Mouse (Mus musculus) midbrain, embryonic 14.5 days (tissue): Measurements from ENCODE around the gene M1ap. TPM values are rescaled to one million over a fixed set of nuclear protein-coding genes. Genes with fewer than 3 reads are reported as not detected.
A peak's percentile ranks its signal among the peaks of the same experiment; 100 is the strongest.

Experiments
- ATAC-seq: fragments of 200-750 bp; cut with Nextera tagmentation; 2 replicates; pipeline ENCODE4 v1.8.0; 2017; ENCODE audit warnings: moderate number of reproducible peaks, moderate library complexity; ENCODE audit not compliant: low FRiP score, low TSS enrichment
- DNase-seq: peaks from one replicate; pipeline ENCODE4 v3.0.0-alpha.2; 2015
- H3K27ac ChIP-seq: fragments of 300-500 bp; sonication (generic); replicated peaks from 2 replicates; pipeline ENCODE4 v1.5.1; 2014; ENCODE audit warnings: mild to moderate bottlenecking, low read depth, low read length, moderate library complexity
- H3K27me3 ChIP-seq: fragments of 300-500 bp; sonication (generic); 2 replicates; pipeline ENCODE4 v1.6.1; 2014; ENCODE audit warnings: low read length, control low read depth, mixed read lengths; ENCODE audit not compliant: control insufficient read depth, insufficient read depth
- H3K36me3 ChIP-seq: fragments of 300-500 bp; sonication (generic); 2 replicates; pipeline ENCODE4 v1.6.1; 2014; ENCODE audit warnings: low read length, control low read depth; ENCODE audit not compliant: control insufficient read depth, insufficient read depth
- H3K4me1 ChIP-seq: fragments of 300-500 bp; sonication (generic); 2 replicates; pipeline ENCODE4 v1.6.1; 2014; ENCODE audit warnings: mild to moderate bottlenecking, antibody characterized with exemption, low read length, control low read depth; ENCODE audit not compliant: control insufficient read depth, insufficient read depth
- H3K4me2 ChIP-seq: fragments of 300-500 bp; sonication (generic); 2 replicates; pipeline ENCODE4 v1.6.1; 2014; ENCODE audit warnings: mild to moderate bottlenecking, low read length, moderate library complexity
- H3K4me3 ChIP-seq: fragments of 300-500 bp; sonication (generic); replicated peaks from 2 replicates; pipeline ENCODE4 v1.5.1; 2014; ENCODE audit warnings: low read depth, low read length
- H3K9ac ChIP-seq: fragments of 300-500 bp; sonication (generic); replicated peaks from 2 replicates; pipeline ENCODE4 v1.6.1; 2014; ENCODE audit warnings: mild to moderate bottlenecking, low read length, moderate library complexity
- H3K9me3 ChIP-seq: fragments of 300-500 bp; sonication (generic); 2 replicates; pipeline ENCODE4 v1.6.1; 2016; ENCODE audit warnings: low read length, control low read depth, mixed read lengths; ENCODE audit not compliant: control insufficient read depth
- WGBS: fragments of 180-500 bp; shearing (Covaris S2); extraction: QIAGEN DNeasy Blood & Tissue Kit; methylation state at CpG from one replicate; pipeline ENCODE4 v1.1.7; 2014; 5-methylcytosine and 5-hydroxymethylcytosine counted together
- polyA plus RNA-seq: library from polyadenylated mRNA; unstranded; fragments of >200 nt; fragmentation: Nextera tagmentation; extraction: Ambion mirVana; gene quantifications from 2 replicates; pipeline ENCODE4 v1.2.1, GENCODE M21; 2014

M1ap gene
- polyA plus RNA-seq, 1 experiment from 2014 or later = 0.28 TPM

DNA sequence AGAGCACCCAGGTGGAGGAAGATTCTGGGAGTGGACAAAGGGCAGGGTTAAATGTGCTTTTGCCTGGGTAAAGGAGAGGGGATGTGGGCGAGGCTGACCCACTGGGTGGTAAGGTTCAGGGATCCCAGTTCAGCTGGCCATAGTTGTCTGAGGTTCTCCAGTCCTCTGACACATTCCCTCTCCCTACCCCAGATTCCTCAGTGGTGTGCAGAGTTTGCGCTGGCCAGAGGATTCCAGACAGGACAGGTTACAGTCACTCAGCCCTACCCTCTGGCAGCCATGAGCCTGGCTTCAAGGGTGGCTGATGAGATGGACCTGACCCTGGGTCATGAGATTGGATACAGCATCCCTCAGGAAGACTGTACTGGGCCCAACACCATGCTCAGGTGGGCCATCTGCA lies 112.0 kb downstream of the M1ap start:
- H3K4me2 ChIP-seq = no peak overlapping the region
- H3K9ac ChIP-seq = no peak overlapping the region
- H3K4me1 ChIP-seq = peaks cover 8% of the 10 kb centered on the region
- H3K36me3 ChIP-seq = peaks cover 22% of the 10 kb centered on the region
- ATAC-seq = no peak
- H3K9me3 ChIP-seq = no peaks in the 10 kb centered on the region
- no peak overlapping the region for H3K27ac ChIP-seq
- H3K4me3 ChIP-seq = no peak overlapping the region
- H3K27me3 ChIP-seq = peaks cover 21% of the 10 kb centered on the region
- no peak for DNase-seq
- WGBS = 83% methylated on average over 2 of the region's 2 CpGs

DNA sequence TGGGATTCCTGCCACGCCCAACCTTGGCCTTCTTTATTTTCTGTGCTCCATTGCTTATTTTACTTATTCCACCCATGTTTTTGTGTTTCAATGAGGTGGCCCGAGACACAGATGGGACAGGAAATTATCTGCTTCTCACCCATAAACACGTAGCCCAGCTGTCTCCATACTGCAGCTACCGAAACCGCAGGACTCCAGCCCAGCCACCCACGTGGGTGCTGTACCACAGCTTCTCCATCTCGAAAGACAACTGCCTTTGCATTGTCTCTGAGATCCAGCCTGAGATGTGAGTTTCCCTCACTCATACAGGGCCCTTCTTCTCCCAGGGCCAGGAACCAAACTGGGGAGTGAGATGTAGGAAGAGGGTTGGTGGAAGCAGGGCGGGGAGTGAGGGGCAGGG lies 119.3 kb downstream of the M1ap start:
- 0 out of 2 replicates have a peak, but pooled peaks cover 3% of the 10 kb centered on the region for H3K4me1 ChIP-seq
- WGBS = 35% methylated on average over 8 of the region's 8 CpGs
- H3K9me3 ChIP-seq = no peaks in the 10 kb centered on the region
- no peak overlapping the region for H3K27ac ChIP-seq
- H3K4me2 ChIP-seq = no peak overlapping the region
- no peak overlapping the region for H3K4me3 ChIP-seq
- H3K27me3 ChIP-seq = peaks cover 88% of the 10 kb centered on the region
- no peak overlapping the region for H3K9ac ChIP-seq
- DNase-seq (no peak), ATAC-seq (no peak)
- H3K36me3 ChIP-seq = no peaks in the 10 kb centered on the region

DNA sequence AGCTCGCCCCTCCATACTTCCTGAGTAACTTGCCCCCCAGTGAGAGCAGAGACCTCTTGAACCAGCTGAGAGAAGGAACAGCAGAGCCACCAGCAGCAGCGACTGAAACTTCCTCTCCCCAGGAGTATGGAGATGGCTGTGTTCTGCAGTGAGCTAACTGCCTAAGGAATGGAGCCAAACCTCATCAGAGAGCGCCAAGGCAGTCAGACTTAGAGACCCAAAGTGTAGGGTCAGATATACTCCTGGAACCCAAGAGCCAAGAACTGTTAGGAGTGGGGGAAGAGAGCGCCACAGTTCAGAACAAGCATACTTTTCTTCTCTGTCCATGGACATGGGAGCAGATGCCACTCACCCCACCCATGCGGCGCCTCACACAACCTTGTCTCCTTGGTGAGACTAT lies 119.7 kb downstream of the M1ap start:
- Histone ChIP-seq H3K27ac (no peak overlapping the region), H3K36me3 (no peaks in the 10 kb centered on the region), H3K4me1 (0 out of 2 replicates have a peak, but pooled peaks cover 3% of the 10 kb centered on the region), H3K27me3 (peaks cover 90% of the 10 kb centered on the region), H3K4me2 (no peak overlapping the region), H3K9me3 (no peaks in the 10 kb centered on the region), H3K9ac (no peak overlapping the region), H3K4me3 (no peak overlapping the region)
- DNase-seq = no peak
- no peak for ATAC-seq
- WGBS = 28% methylated on average over 6 of the region's 6 CpGs

DNA sequence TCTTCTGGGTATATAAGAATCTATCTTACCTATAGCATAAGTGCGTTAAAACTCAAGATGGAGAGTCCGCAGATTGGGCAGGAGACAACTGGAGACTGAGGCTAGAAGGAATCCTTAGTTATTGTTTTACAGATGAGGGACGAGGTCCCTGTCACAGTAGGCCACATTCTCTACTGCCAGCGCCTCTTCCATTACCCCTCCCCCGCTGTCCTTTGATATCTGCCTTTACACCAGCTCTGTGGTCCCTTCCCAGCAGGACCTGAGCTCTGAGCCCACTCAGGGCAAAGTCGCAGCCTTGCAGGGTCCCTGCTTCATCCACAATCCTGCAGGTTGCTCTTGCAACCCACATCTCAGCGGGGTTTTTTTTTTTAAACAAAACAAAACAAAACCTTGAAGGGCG lies 121.5 kb downstream of the M1ap start:
- Histone ChIP-seq H3K9ac (no peak overlapping the region), H3K4me1 (0 out of 2 replicates have a peak, but pooled peaks cover 3% of the 10 kb centered on the region), H3K27me3 (peaks cover 93% of the 10 kb centered on the region), H3K4me3 (peak overlapping the region; percentile 12; the same call in 1 of the 2 replicates), H3K36me3 (no peaks in the 10 kb centered on the region), H3K9me3 (no peaks in the 10 kb centered on the region), H3K27ac (no peak overlapping the region), H3K4me2 (no peak overlapping the region)
- ATAC-seq (no peak), DNase-seq (no peak)
- WGBS = 1% methylated on average over 8 of the region's 8 CpGs

DNA sequence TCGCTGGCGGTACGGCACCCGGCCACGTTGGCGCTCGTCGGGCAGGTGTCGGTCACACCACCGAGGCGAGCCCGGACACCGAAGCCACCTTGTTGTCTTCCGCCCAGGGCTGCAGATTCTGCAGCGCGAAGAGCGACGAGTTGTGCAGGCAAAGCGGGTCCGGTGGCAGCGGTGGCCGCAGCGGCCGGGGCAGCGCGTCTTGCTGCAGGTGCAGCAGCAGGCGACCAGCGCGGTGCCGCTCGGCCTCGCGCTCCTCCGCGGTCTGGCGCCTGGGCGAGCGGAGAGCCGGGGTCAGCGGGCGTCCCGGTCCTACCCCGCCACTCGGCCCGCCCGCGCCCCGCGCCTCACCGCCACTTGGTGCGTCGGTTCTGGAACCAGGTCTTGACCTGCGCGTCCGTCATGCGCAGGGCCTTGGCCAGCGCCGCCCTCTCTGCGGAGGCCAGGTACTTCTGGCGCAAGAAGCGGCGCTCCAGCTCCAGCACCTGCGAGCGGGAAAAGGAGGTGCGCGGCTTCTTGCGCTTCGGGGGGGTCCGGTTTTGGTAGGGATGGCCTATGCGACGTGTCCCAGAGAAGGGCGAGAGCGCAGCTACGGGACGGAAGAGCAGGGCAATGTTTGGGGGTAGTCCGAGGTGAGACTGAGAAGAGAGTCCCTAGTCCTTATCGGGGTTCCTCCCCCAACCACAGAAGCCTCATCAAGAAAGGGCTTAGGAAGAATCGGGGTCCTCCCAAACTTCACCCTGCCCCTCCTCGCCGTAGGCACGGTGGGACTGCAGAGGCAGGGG lies 122.2 kb downstream of the M1ap start:
- Histone ChIP-seq H3K27me3 (peaks cover 94% of the 10 kb centered on the region), H3K27ac (no peak overlapping the region), H3K9ac (no peak overlapping the region), H3K4me1 (0 out of 2 replicates have a peak, but pooled peaks cover 3% of the 10 kb centered on the region), H3K36me3 (no peaks in the 10 kb centered on the region), H3K4me2 (peak overlapping the region; percentile 33; the same call in 1 of the 2 replicates), H3K9me3 (no peaks in the 10 kb centered on the region), H3K4me3 (peak overlapping the region; percentile 12)
- WGBS = under 1% methylated on average over 81 of the region's 81 CpGs
- ATAC-seq (no peak), DNase-seq (no peak)

DNA sequence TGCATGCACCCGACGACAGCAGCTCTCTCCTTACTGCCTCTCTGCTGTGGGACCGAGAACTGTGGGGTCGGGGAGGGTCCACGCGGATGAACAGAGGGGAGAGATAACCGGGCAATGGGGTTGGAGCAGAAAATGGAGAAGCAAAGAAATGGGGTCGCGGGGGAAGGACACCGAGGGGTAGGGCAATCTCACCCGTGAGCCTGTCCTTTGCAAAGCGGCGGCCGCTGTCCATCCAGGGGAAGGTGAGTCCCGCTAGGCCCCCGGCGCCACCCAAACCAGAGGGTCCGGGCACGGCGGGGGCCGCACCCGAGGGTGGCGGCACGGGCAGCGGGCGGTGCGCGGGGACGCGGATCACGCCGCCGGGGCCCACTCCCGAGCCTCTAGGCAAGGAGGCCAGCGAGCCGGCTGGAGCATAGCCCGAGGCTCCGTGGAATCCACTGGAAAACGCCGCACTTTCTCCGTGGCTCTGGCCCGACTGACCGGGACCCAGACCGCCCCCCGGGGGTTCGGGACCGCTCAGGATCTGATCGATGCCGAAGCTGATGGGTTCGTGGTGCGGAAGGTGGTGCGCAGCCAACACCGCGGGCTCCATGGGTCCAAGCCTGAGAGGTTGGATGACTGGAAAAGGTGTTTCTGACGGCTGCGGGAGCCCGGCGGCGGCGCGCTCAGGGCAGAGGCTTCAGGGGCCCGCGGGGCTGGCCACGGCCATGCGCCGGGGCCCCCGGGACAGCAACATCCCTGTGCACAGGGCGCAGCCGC lies 123.0 kb downstream of the M1ap start:
- 0 out of 2 replicates have a peak overlapping the region, but pooled peaks have one; percentile 10 for H3K4me2 ChIP-seq
- no peak for ATAC-seq

DNA sequence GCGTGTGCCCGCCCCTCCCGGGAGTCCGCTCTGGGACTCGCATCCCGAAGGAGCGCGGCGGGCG lies 123.4 kb downstream of the M1ap start, which contains the start of gene Tlx2:
Tlx2 (minus strand) TSS at position 47 of the 64 bp plus-strand sequence.
- 0 out of 2 replicates have a peak, but pooled peaks cover 3% of the 10 kb centered on the region for H3K4me1 ChIP-seq
- no peaks in the 10 kb centered on the region for H3K36me3 ChIP-seq
- H3K27me3 ChIP-seq = peaks cover 93% of the 10 kb centered on the region
- 0 out of 2 replicates have a peak within 1 kb of the TSS, but pooled peaks have one; percentile 10 for H3K4me2 ChIP-seq
- H3K9ac ChIP-seq = no peak within 1 kb of the TSS
- H3K4me3 ChIP-seq = no peak within 1 kb of the TSS; the same call in 1 of the 2 replicates
- WGBS = under 1% methylated on average over 10 of the region's 10 CpGs
- no peaks in the 10 kb centered on the region for H3K9me3 ChIP-seq
- H3K27ac ChIP-seq = no peak within 1 kb of the TSS
- no peak for ATAC-seq
- no peak for DNase-seq

More for the DNA sequence above, 123.0 kb downstream of the M1ap start:
- no peaks in the 10 kb centered on the region for H3K9me3 ChIP-seq
- peaks cover 93% of the 10 kb centered on the region for H3K27me3 ChIP-seq
- DNase-seq = no peak
- under 1% methylated on average over 68 of the region's 69 CpGs for WGBS
- no peak overlapping the region for H3K27ac ChIP-seq
- H3K4me3 ChIP-seq = no peak overlapping the region
- no peaks in the 10 kb centered on the region for H3K36me3 ChIP-seq
- no peak overlapping the region for H3K9ac ChIP-seq
- 0 out of 2 replicates have a peak, but pooled peaks cover 3% of the 10 kb centered on the region for H3K4me1 ChIP-seq

DNA sequence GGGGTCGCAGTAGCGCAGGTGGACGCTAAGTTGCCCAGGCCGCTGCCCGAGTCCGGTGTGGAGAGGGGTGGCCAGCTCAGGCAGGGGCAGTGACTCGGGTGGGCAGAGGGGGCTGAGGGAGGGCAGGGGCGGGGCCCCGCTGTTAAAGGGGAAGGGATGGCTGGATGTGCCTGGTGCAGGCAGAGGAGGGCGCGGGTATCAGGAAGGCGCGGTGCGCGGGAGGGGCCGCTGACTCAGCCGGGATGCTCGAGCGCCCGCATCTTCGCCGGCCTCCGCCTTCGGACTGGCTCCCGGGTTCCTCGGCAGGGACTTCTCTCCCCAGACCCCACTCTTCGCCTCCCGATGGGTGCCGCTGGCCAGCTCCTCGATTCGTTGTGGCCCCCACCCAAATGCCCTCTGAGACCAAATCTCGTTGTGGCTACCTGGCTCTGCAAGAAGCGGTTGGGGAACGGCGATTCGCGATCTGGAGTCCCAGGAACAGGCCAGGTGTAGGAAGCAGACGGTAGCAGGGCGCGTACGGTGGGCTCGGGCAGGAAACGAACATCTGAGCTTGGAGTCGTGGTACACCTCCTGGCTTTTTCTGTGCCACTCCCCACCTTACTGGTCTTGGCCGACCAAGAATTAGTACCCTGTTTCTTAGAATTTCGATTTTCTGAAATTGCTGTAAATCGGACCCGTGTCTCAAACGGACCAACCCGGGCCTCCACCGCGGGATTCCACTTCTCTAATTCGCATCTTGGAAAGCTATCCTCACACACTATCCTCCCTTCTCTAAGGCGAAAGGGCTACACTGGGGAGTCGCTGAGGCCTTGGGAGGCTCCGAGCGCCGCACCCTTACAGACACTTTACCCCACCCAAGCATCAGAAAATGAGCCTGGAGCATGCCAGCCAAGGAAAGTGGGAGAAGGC lies 123.9 kb downstream of the M1ap start:
- DNase-seq = peak; percentile 46

More for the DNA sequence above, 123.9 kb downstream of the M1ap start:
- ATAC-seq = 0 out of 2 replicates have a peak, but pooled peaks have one; percentile 24
- Histone ChIP-seq H3K27me3 (peaks cover 93% of the 10 kb centered on the region), H3K4me3 (no peak overlapping the region), H3K9me3 (no peaks in the 10 kb centered on the region), H3K4me1 (0 out of 2 replicates have a peak, but pooled peaks cover 3% of the 10 kb centered on the region), H3K36me3 (no peaks in the 10 kb centered on the region), H3K4me2 (0 out of 2 replicates have a peak overlapping the region, but pooled peaks have one; percentile 10), H3K9ac (no peak overlapping the region), H3K27ac (no peak overlapping the region)
- under 1% methylated on average over 53 of the region's 58 CpGs for WGBS
